Mouse (Mus musculus): Measurements from ENCODE around the gene Neurog2.

DNA sequence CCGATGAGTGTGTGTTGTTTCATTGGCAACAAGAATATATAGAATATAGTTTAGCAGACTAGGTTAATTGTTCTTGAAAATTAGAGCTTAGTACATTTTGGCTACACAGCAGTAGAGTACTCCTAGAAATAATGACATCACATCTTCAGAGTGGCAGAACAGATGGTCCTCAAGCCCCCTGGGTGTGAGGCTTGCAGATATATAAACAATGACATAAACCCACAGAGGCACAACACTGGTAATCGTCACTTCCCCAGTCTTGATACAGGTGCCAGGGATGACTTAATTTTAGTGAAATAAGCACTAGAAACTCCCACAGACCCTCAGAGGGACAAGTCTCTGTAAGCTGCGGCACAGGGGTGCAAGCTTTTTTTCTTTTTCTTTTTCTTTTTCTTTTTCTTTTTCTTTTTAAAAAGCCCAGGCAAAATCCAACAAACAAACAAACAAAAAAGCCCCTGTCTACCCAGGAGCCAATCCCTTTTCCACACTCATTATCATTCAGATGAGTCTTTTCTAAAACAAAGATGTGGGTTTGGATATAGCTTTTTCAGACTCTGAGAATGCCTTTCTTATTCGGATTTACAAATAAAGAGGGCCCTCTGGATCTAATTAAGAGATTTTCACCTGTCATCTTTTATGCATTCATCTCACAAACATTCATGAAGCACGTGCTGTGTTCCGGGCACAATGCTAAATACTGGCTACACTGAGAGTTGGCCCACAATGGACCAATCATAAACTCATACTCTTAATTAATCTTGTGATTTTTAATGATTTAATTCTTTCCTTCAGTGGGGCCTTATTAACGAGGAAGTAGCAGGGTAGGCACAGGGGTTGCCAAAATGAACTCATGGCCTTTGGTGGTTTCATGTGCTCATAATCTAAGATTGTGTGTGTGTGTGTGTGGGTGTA is 19.1 kb downstream of the Neurog2 start:
- no peak for TF ChIP-seq CTCF (IDR thresholded peaks at IDR 0.05; ENCODE audit: control insufficient read depth, insufficient read depth, insufficient replicate concordance, low read depth, low read length)
- no peak for TF ChIP-seq POLR2A (IDR thresholded peaks at IDR 0.05; ENCODE audit: control insufficient read depth, low read depth, low read length)

All from testis, adult 2 months (tissue).